Mouse (Mus musculus) layer of hippocampus, adult 11-12 months (tissue): ENCODE data around the gene Rnase2a.
"Not testable (repeated sequence)": the region's sequence is repeated elsewhere in the genome, so short reads cannot be mapped to it uniquely, and the experiment has no call there.

Experiments
- DNase-seq: peaks from one replicate; pipeline ENCODE4 v3.0.0; 2022; ENCODE audit warnings: low spot score

Gene Rnase2a

GRCm38 (mm10) chr14:51256041-51256440 lies at the start of gene Rnase2a:
TSS of gene Rnase2a (minus strand) at chr14:51256112.
- DNase-seq: no peak

GRCm38 (mm10) chr14:51291505-51291904 lies 35.6 kb upstream of the Rnase2a start:
- peak; percentile 4 for DNase-seq

- not testable (repeated sequence) for DNase-seq
Observed at GRCm38 (mm10) chr14:51278515-51278914, 22.6 kb upstream of the Rnase2a start.

DNA sequence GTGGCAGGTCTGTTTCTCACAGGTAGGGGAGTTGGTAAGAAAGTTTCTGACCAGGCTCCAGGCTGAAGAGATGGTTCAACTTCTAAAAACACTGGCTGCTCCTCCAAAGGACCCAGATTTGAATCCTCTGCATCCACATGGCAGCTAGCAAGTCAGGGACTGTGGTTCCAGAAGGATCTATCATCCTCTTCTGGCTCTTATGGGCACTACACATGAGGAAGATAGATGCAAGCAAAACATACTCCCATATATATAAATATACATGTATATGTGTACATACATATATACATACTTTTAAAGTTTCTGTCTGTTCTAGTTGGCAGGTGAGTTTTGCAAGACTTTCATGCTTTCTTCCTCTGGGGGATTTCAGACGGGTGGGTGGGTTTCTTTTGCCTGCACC lies 12.8 kb upstream of the Rnase2a start:
- no peak for DNase-seq

DNA sequence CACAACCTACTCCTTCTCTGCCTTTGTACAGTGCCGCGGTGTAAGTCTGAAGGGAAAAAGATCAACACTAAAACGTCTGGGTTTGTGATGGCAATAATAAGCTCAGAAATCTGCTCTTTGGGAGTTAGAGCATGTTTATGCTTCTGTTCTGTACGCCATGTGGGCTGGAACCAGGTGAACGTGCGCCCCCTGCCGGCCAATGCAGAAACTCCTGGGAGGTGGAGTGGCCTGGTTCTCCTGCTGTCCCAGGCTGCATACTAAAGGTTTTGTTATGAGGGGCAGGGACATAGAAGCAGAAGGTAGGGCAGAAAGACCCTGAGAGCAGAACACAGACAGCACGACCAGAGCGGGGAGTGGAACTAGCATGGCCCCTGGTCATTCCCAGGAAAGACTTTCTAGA lies 10.2 kb upstream of the Rnase2a start:
- peak; percentile 72 for DNase-seq

DNA sequence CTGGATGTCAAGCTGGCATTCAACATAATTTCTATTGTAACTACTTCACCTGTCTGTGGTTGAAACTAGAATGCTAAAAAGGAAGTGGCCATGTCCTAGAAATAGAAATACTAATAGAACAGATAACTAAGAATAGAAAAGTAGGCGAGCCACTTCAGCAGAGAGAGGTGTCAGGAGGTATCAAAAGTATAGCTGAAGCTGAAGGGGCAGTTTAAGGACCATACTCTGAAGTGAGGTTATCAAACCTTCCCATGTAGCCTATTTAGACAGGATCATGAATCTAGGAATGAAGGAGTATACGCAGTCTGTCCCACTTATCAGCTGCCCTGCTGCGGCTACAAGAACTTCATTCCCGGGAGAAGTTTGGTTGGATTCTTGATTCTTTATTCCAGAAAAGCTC lies 9.8 kb upstream of the Rnase2a start:
- DNase-seq: no peak

DNA sequence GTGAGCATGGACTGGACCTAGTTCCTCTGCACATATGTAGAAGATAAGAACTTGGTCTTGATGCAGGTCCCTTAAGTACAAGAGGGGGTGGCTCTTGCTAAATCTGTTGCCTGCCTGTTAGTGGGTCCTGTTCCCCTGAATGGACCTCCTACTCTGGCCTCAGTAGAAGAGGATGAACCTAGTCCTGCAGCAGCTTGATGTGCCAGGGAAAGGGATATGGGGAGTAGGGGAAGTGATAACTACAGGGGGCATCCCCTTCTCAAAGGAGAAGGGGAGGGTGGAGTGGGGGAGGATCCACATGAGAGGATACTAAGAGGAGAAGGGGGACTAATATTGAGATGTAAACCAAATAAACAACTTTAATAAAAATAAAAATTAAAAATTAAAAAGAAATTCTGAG lies 6.5 kb upstream of the Rnase2a start:
- no peak for DNase-seq

DNA sequence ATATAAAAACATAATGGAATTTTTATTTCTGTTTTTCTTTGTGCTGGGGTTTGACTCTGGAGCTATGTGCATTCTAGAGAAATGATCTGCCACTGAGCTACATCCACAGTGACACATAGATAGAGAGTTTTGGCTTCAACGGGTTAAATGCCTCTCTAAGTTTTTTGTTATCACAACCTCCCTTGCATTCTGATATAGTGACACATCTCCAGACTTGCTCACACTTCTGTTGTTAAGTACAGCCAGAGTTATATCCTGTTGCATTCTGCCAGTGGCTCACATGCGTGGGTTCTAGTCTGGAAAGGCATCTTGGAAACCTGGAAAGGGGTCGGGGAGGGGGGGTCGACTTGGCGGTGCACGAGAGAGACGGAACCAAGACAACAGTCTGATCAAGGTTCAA lies 3.8 kb upstream of the Rnase2a start:
- no peak for DNase-seq

DNA sequence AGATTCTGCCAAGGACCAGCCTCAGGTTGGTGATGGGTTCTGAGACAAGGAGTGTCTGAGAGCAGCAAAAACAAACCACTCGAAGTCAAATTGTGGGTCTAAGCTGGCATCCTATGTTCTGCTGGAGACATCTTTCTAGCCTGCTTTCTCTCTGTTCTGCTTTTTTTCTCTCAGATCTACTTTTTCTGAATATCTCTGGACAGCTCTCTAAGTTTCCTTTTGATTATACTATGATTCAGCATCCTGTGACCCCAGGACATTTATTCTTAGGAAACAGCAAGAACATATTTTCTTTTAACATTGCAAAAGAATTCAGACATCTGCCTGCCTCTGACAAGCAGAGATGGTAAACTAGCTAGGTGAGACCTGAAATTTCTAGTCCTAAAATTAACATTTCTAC lies 2.3 kb downstream of the Rnase2a start:
- no peak for DNase-seq

DNA sequence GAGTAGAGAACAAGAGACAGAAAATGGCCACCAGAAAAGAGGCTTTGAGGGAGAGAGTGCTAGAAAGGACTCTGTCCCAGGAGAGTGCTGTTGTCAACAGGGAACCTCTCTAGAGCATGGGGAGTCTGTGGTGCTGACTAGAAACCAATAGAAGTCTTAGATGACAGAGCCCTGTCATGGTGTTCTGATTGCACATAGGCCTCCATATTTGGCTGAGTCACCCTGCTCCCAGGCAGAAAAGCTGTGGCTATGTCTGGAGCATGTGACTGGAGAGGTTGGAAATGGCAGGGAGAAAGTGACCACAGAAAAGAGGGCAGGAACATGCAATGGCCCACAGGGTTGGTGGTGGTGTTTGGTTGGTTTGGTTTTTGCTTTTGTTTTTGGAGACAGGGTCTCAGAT lies 3.7 kb downstream of the Rnase2a start:
- not testable (repeated sequence) for DNase-seq

DNA sequence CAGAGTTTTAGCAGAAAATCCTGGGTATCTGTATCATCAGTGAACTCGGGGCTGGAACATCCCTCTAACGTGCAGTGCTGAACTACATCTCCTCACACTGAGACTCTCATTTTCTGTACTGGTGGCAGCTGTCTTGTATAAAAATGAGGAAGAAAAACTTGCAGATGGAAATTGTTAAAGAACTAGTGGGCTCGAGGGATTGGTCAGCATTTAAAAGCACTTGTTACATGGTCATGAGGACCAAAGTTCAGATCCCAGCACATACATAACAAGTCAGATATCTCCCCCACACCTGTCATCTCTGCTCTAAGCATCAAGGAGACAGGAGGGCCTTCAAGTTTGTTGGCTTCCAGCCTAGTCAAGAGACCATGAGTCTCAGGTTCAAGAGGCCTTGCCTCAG lies 5.6 kb downstream of the Rnase2a start:
- DNase-seq: no peak

- no peak for DNase-seq
Observed at GRCm38 (mm10) chr14:51247736-51248135, 8.2 kb downstream of the Rnase2a start.

- peak; percentile 66 for DNase-seq
Observed at GRCm38 (mm10) chr14:51240899-51241298, 15.0 kb downstream of the Rnase2a start.

GRCm38 (mm10) chr14:51237488-51237887 lies 18.4 kb downstream of the Rnase2a start:
- not testable (repeated sequence) for DNase-seq

GRCm38 (mm10) chr14:51229657-51230056 lies 26.3 kb downstream of the Rnase2a start:
- not testable (repeated sequence) for DNase-seq

- DNase-seq: not testable (repeated sequence)
Observed at GRCm38 (mm10) chr14:51220075-51220474, 35.8 kb downstream of the Rnase2a start.
